Mouse (Mus musculus) large intestine, adult 2 months (tissue): ENCODE data around the gene Gm16442. TPM values are rescaled to one million over a fixed set of nuclear protein-coding genes. Genes with fewer than 3 reads are reported as not detected.
"Not testable (repeated sequence)": the region's sequence is repeated elsewhere in the genome, so short reads cannot be mapped to it uniquely, and the experiment has no call there.

Experiments used
- DNase-seq: peaks from one replicate; pipeline ENCODE4 v3.0.0-alpha.2; 2012; ENCODE audit warnings: low read depth, low spot score
- WGBS: fragments of 180-500 bp; shearing (Covaris S2); methylation state at CpG from one replicate; pipeline ENCODE4 v1.1.7; 2018; 5-methylcytosine and 5-hydroxymethylcytosine counted together
- polyA plus RNA-seq: library from polyadenylated mRNA; depleted of rRNA; stranded (reverse); fragments of >200 nt; gene quantifications from 2 replicates; pipeline ENCODE4 v1.2.3, GENCODE M21; 2012; rRNA removed

The Gm16442 gene
- not detected in 2 replicates for polyA plus RNA-seq

DNA sequence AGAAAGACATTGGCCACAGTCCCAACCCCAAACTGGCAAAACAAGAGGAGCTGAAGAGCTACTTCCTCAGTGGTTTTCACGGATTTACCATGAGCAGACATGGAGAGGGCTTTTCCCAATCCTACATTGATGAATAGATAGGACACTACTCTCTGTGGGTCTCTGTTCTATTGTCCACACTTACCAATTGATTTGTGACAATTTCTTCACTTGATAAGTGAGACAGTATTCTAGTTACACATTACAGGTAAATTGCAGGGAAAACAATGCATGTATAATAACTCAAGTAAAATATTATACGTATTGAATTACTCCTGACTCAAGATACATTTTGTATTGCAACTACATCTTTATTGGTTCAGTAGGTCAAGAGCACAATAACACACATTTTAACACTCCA, at the start of gene Gm16442:
Gene Gm16442, minus strand, starts transcription at position 101 of the 400 bp plus-strand sequence.
- DNase-seq: not testable (repeated sequence)
- no CpG with 5 or more reads among the region's 2 CpGs for WGBS

DNA sequence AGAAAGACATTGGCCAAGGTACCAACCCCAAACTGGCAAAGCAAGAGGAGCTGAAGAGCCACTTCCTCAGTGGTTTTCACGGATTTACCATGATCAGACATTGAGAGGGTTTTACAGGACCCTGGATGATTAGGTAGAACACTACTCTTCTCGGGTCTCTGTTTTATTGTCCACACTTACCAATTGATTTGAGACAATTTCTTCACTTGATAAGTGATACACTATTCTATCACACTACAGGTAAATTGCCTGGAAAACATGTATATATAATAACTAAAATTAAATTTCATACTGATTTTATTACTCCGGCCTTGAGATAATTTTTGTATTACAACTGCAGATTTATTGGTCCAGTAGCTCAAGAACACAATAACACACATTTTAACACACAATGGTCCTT, 45.9 kb upstream of the Gm16442 start, which contains the start of gene Vmn1r94:
Gene Vmn1r94, minus strand, starts transcription at position 101 of the 400 bp plus-strand sequence.
- not testable (repeated sequence) for DNase-seq
- WGBS: no CpG with 5 or more reads among the region's 3 CpGs

DNA sequence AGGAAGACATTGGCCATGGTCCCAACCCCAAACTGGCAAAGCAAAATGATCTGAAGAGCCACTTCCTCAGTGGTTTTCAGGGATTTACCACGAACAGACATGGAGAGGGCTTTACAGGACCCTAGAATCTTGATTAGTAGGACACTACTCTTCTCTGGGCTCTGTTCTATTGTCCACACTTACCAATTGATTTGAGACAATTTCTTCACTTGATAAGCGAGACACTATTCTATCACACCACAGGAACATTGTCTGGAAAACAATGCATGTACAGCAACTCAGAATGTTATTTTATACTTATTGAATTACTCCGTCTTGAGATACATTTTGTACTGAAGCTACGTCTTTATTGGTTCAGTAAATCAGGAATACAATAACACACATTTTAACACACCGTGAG, 16.6 kb upstream of the Gm16442 start, which contains the start of gene Vmn1r93:
Gene Vmn1r93, minus strand, starts transcription at position 101 of the 400 bp plus-strand sequence.
- WGBS: no CpG with 5 or more reads among the region's 5 CpGs
- DNase-seq: not testable (repeated sequence)

DNA sequence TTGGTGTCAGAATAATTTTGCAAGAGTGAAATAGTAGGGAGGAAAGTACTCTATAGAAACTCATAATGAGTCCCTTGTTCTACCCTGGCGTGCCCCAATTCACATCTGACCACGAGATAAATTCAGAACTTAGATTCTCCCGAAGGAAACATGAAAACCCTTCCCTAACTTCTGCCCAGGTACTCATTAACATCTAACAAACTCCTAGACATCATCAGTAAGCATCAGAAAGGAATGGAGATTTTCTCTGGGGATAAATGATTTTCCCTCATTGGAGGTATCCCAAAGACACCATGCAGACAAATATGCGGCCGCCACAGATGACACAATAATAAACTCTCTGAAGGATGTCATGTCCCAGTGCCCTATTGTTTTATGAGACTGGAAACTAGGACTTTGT, 23.0 kb downstream of the Gm16442 start, which contains the start of gene Vmn1r91:
Gene Vmn1r91, plus strand, starts transcription at position 301 of the 400 bp plus-strand sequence.
- not testable (repeated sequence) for DNase-seq
- WGBS: 77% methylated on average over 5 of the region's 5 CpGs

DNA sequence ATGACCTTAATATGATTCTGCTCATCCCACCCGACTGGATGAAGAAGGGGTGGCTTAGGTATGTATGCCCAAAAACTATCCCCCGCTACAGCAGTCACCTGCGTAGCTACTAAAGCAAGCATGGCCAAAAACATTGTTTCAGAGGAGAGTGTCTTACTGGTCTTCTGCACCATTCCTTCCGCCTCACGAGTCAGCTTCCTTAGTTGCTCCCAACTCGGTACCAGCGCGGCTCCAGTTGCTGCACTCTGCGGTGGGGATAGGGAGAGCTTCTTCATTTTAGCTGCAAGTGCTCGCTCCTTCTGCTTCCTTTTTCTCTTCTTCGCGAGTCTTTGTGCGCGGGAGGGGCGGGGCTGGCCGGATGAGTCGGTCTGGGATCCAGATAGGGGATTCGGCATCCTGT, 44.3 kb downstream of the Gm16442 start:
- DNase-seq: not testable (repeated sequence)
- 70% methylated on average over 18 of the region's 18 CpGs for WGBS

Other genes starting within 250 kb of the Gm16442 start
- 0.03 and 0.07 TPM in 2 replicates for gene Ceacam19, start 234.6 kb downstream of the Gm16442 start, polyA plus RNA-seq
- gene Pvr, start 201.4 kb downstream of the Gm16442 start, polyA plus RNA-seq: 8.8 and 13.4 TPM in 2 replicates
- 78.1 and 116 TPM in 2 replicates for gene Igsf23, start 171.8 kb downstream of the Gm16442 start, polyA plus RNA-seq
- gene Ceacam20, start 157.2 kb downstream of the Gm16442 start, polyA plus RNA-seq: 84.7 and 173 TPM in 2 replicates
- 9.1 and 17.9 TPM in 2 replicates for gene Nlrp9b, start 131.1 kb downstream of the Gm16442 start, polyA plus RNA-seq
- 0.08 and 0.12 TPM in 2 replicates for gene Vmn1r91, start 22.9 kb downstream of the Gm16442 start, polyA plus RNA-seq
- not detected in 2 replicates for gene Vmn1r93, start 16.5 kb upstream of the Gm16442 start, polyA plus RNA-seq
- not detected in 2 replicates for gene Vmn1r94, start 45.8 kb upstream of the Gm16442 start, polyA plus RNA-seq
- gene Vmn1r95, start 71.1 kb upstream of the Gm16442 start, polyA plus RNA-seq: not detected in 2 replicates
- gene Gm6164, start 83.0 kb upstream of the Gm16442 start, polyA plus RNA-seq: not detected in 2 replicates
- not detected in 2 replicates for gene Gm4498, start 111.2 kb upstream of the Gm16442 start, polyA plus RNA-seq
- gene Gm5890, start 140.3 kb upstream of the Gm16442 start, polyA plus RNA-seq: not detected in 2 replicates
- not detected in 2 replicates for gene Gm4133, start 211.5 kb upstream of the Gm16442 start, polyA plus RNA-seq